19 mouse cellular contexts compared by ENCODE assay signal in the genomic region with DNA sequence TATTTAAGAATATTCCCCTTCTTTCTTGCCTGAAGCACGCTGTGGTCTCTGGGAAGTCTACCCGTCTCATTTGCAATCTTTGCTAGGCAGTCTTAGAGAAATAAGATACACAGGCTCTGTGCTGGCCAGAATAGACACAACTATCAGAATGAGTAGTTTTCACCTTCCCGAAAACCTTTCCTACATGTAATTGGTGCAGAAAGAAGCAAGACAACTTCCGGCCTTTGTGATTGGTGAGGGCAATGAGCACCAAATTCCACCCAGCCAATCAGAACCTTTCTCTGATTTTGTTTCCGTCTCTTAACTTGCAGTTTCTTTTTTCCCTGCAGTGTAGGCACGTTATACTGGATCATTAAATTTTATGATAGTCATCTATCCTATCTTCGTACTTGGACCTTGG.
DNase-seq lines count a peak whose midpoint lies in the region; ATAC-seq and TF ChIP-seq lines count a peak whose summit lies in the region.
"Had no signal": no experiment of that assay in that cellular context is flagged by ENCODE, and none has a peak within 500 bp of the region (broad histone marks: within the 10 kb centered on the region; RNA-seq: fewer than 3 reads in every experiment).

No protein-coding gene starts in this region.

- DNase-seq in CH12.LX (ENCODE audit: extremely low read depth) (peak; percentile 61), NIH3T3 (ENCODE audit: low read depth) (peak; percentile 29)
- no peak for DNase-seq in forebrain, embryonic 14.5 days (ENCODE audit: low spot score)
- no peak for DNase-seq in adrenal gland, adult 18-20 months (ENCODE audit: low spot score in 2 of 2)
- DNase-seq: adrenal gland, adult 8-10 months; adrenal gland, postnatal 14 days; adrenal gland, postnatal 36 days; cerebellum, adult 11-12 months; cerebellum, adult 2 months; cerebellum, adult 9-10 months; cerebellum, postnatal 10 days; cerebellum, postnatal 25 days had no signal

- TF ChIP-seq CTCF in intestine, postnatal 0 days (IDR thresholded peaks at IDR 0.05; ENCODE audit: low read depth): no peak
- TF ChIP-seq CTCF in CH12.LX (conservative IDR thresholded peaks at IDR 0.05 in 1 of 2, IDR thresholded peaks at IDR 0.05 in 1 of 2; ENCODE audit: low read depth in 2 of 2, low read length in 2 of 2): no peak

- no peaks in the 10 kb centered on the region for H3K9me3 ChIP-seq in intestine, postnatal 0 days (ENCODE audit: control insufficient read depth)
- no peaks in the 10 kb centered on the region for H3K9me3 ChIP-seq in intestine, embryonic 15.5 days
- H3K9me3 ChIP-seq in CH12.LX (replicated peaks; ENCODE audit: low read length): no peaks in the 10 kb centered on the region
- H3K9me3 ChIP-seq in forebrain, embryonic 14.5 days (replicated peaks; ENCODE audit: control insufficient read depth, low read length): no peaks in the 10 kb centered on the region
- H3K9me3 ChIP-seq: embryonic facial prominence, embryonic 10.5 days; embryonic facial prominence, embryonic 12.5 days; forebrain, embryonic 13.5 days had no signal

- no peaks in the 10 kb centered on the region for H3K27me3 ChIP-seq in intestine, postnatal 0 days (replicated peaks; ENCODE audit: control insufficient read depth, insufficient read depth, low read length)
- H3K27me3 ChIP-seq in intestine, embryonic 15.5 days (replicated peaks): no peaks in the 10 kb centered on the region
- peaks cover 80% of the 10 kb centered on the region for H3K27me3 ChIP-seq in CH12.LX (replicated peaks)
- H3K27me3 ChIP-seq in forebrain, embryonic 14.5 days (replicated peaks; ENCODE audit: control insufficient read depth, insufficient read depth, low read length): no peaks in the 10 kb centered on the region
- H3K27me3 ChIP-seq: embryonic facial prominence, embryonic 12.5 days; forebrain, embryonic 13.5 days had no signal

- H3K36me3 ChIP-seq in intestine, postnatal 0 days (ENCODE audit: control insufficient read depth, insufficient read depth): no peaks in the 10 kb centered on the region
- no peaks in the 10 kb centered on the region for H3K36me3 ChIP-seq in intestine, embryonic 15.5 days
- H3K36me3 ChIP-seq in CH12.LX (replicated peaks in 1 of 2; ENCODE audit: control insufficient read depth in 1 of 2, insufficient read depth in 1 of 2, low read length in 1 of 2): no peaks in the 10 kb centered on the region
- no peaks in the 10 kb centered on the region for H3K36me3 ChIP-seq in forebrain, embryonic 14.5 days (ENCODE audit: control insufficient read depth, insufficient read depth, low read length)
- H3K36me3 ChIP-seq: embryonic facial prominence, embryonic 10.5 days; embryonic facial prominence, embryonic 12.5 days; G1E had no signal

- no peaks in the 10 kb centered on the region for H3K4me1 ChIP-seq in intestine, postnatal 0 days (replicated peaks; ENCODE audit: control insufficient read depth, insufficient read depth, low read length)
- H3K4me1 ChIP-seq in intestine, embryonic 15.5 days (replicated peaks): no peaks in the 10 kb centered on the region
- peaks cover 5 to 11% of the 10 kb centered on the region in 2 experiments for H3K4me1 ChIP-seq in CH12.LX (ENCODE audit: control insufficient read depth in 1 of 2, insufficient read depth in 2 of 2)
- no peaks in the 10 kb centered on the region for H3K4me1 ChIP-seq in forebrain, embryonic 14.5 days (ENCODE audit: control insufficient read depth, insufficient read depth, low read length)
- H3K4me1 ChIP-seq: embryonic facial prominence, embryonic 10.5 days; embryonic facial prominence, embryonic 12.5 days; forebrain, embryonic 13.5 days had no signal

- TF ChIP-seq RAD21 in CH12.LX (IDR thresholded peaks at IDR 0.05; ENCODE audit: low read depth, low read length): no peak

- no peaks in the 10 kb centered on the region for H3K79me2 ChIP-seq in CH12.LX (replicated peaks; ENCODE audit: control insufficient read depth, extremely low read depth, insufficient read depth, poor library complexity, severe bottlenecking)

- no peak overlapping the region for H3K9ac ChIP-seq in intestine, postnatal 0 days (ENCODE audit: low read depth, low read length)
- H3K9ac ChIP-seq in intestine, embryonic 15.5 days: no peak overlapping the region
- no peak overlapping the region for H3K9ac ChIP-seq in CH12.LX (ENCODE audit: insufficient read depth, low read depth)
- no peak overlapping the region for H3K9ac ChIP-seq in forebrain, embryonic 14.5 days (ENCODE audit: low read length)
- H3K9ac ChIP-seq: embryonic facial prominence, embryonic 12.5 days; forebrain, embryonic 13.5 days had no signal

- ATAC-seq in intestine, postnatal 0 days: peak; percentile 49; the same call in 1 of the 2 replicates
- ATAC-seq in intestine, embryonic 15.5 days: no peak
- no peak for ATAC-seq in forebrain, embryonic 14.5 days
- ATAC-seq: forebrain, embryonic 13.5 days; forebrain, embryonic 16.5 days had no signal

- dilution Hi-C loops in CH12.LX (cut with MboI; ENCODE audit: extremely low pct_ligation_motif_present, extremely low pct_unique_long_range_greater_than_20kb, low sequenced_read_pairs): no loop called here

- no peak overlapping the region for H3K27ac ChIP-seq in intestine, postnatal 0 days (ENCODE audit: low read depth, low read length)
- no peak overlapping the region for H3K27ac ChIP-seq in intestine, embryonic 15.5 days
- peak overlapping the region; percentile 3; the same call in 1 of the 2 replicates for H3K27ac ChIP-seq in CH12.LX (ENCODE audit: insufficient read depth, low read depth)
- no peak overlapping the region for H3K27ac ChIP-seq in forebrain, embryonic 14.5 days (ENCODE audit: low read depth, low read length)
- H3K27ac ChIP-seq: embryonic facial prominence, embryonic 10.5 days; embryonic facial prominence, embryonic 12.5 days; forebrain, embryonic 13.5 days had no signal

- H3K4me2 ChIP-seq in intestine, postnatal 0 days (replicated peaks; ENCODE audit: low read depth): no peak overlapping the region
- no peak overlapping the region for H3K4me2 ChIP-seq in intestine, embryonic 15.5 days (replicated peaks)
- H3K4me2 ChIP-seq in CH12.LX (ENCODE audit: insufficient read depth, low read depth, poor library complexity, severe bottlenecking): peak overlapping the region; percentile 2
- H3K4me2 ChIP-seq in forebrain, embryonic 14.5 days (ENCODE audit: low read length): no peak overlapping the region
- H3K4me2 ChIP-seq: embryonic facial prominence, embryonic 12.5 days; forebrain, embryonic 13.5 days had no signal

- WGBS in intestine, postnatal 0 days: 70% methylated on average over 7 of the region's 7 CpGs
- 81% methylated on average over 7 of the region's 7 CpGs for WGBS in intestine, embryonic 15.5 days
- WGBS in forebrain, embryonic 14.5 days: 91% methylated on average over 7 of the region's 7 CpGs

- H3K4me3 ChIP-seq in intestine, postnatal 0 days (ENCODE audit: low read depth, low read length): no peak overlapping the region
- no peak overlapping the region for H3K4me3 ChIP-seq in intestine, embryonic 15.5 days (replicated peaks)
- H3K4me3 ChIP-seq in CH12.LX (replicated peaks in 1 of 3; ENCODE audit: low read depth in 2 of 3, low read length in 2 of 3, poor library complexity in 1 of 3): peak overlapping the region in 2 of 3 experiments; percentile 1 to 3
- no peak overlapping the region for H3K4me3 ChIP-seq in forebrain, embryonic 14.5 days (ENCODE audit: low read depth, low read length)
- H3K4me3 ChIP-seq: embryonic facial prominence, embryonic 10.5 days; embryonic facial prominence, embryonic 12.5 days; forebrain, embryonic 13.5 days had no signal

- peak; percentile 19; the same call in 1 of the 2 replicates for TF ChIP-seq EP300 in CH12.LX (IDR thresholded peaks at IDR 0.05; ENCODE audit: low read length)

- TF ChIP-seq POLR2A in CH12.LX (IDR thresholded peaks at IDR 0.05; ENCODE audit: low read depth, low read length): peak; percentile 45; the same call in 1 of the 2 replicates

- in situ Hi-C loops in CH12.LX (cut with MboI; ENCODE audit: low pct_ligation_motif_present, low pct_unique_long_range_greater_than_20kb, low sequenced_read_pairs): no loop called here

TF ChIP-seq in CH12.LX, 34 proteins besides CTCF, POLR2A, EP300 and RAD21 (continues in another document):
- no peak for TF ChIP-seq SMC3 (IDR thresholded peaks at IDR 0.05; ENCODE audit: low read depth, low read length)
- peak; percentile 81 for TF ChIP-seq JUND (conservative IDR thresholded peaks at IDR 0.05; ENCODE audit: low read depth, low read length)
- peak; percentile 59; the same call in 1 of the 2 replicates for TF ChIP-seq CHD2 (IDR thresholded peaks at IDR 0.05; ENCODE audit: low read length)
- TF ChIP-seq TCF12 (IDR thresholded peaks at IDR 0.05; ENCODE audit: low read depth, low read length): 0 out of 2 replicates have a peak, but pooled peaks have one; percentile 3
- TF ChIP-seq ZMIZ1 (IDR thresholded peaks at IDR 0.05; ENCODE audit: low read depth, low read length): no peak
- no peak for TF ChIP-seq POLR2AphosphoS2 (IDR thresholded peaks at IDR 0.05; ENCODE audit: low read depth, low read length)
- no peak for TF ChIP-seq MAFK (IDR thresholded peaks at IDR 0.05; ENCODE audit: insufficient replicate concordance, low read length)
- TF ChIP-seq KAT2A (IDR thresholded peaks at IDR 0.05; ENCODE audit: insufficient replicate concordance, low read length): no peak
- TF ChIP-seq E2F4 (IDR thresholded peaks at IDR 0.05; ENCODE audit: insufficient replicate concordance, low read depth, low read length): no peak
- no peak for TF ChIP-seq CHD1 (IDR thresholded peaks at IDR 0.05; ENCODE audit: low read depth, low read length)
- no peak; the same call in 1 of the 2 replicates for TF ChIP-seq MEF2A (IDR thresholded peaks at IDR 0.05; ENCODE audit: borderline replicate concordance, low read depth, low read length)
- TF ChIP-seq PAX5 (IDR thresholded peaks at IDR 0.05; ENCODE audit: low read length): no peak
- no peak for TF ChIP-seq USF2 (conservative IDR thresholded peaks at IDR 0.05; ENCODE audit: low read depth, low read length)
- TF ChIP-seq HCFC1 (IDR thresholded peaks at IDR 0.05; ENCODE audit: low read depth, low read length): peak; percentile 34; the same call in 1 of the 2 replicates
- TF ChIP-seq ZC3H11A (IDR thresholded peaks at IDR 0.05; ENCODE audit: low read depth, low read length): no peak
- no peak for TF ChIP-seq USF1 (IDR thresholded peaks at IDR 0.05; ENCODE audit: low read depth, low read length)
- no peak for TF ChIP-seq ETS1 (conservative IDR thresholded peaks at IDR 0.05; ENCODE audit: low read depth, low read length)
- no peak for TF ChIP-seq RCOR1 (conservative IDR thresholded peaks at IDR 0.05; ENCODE audit: low read depth, low read length)
- no peak for TF ChIP-seq UBTF (IDR thresholded peaks at IDR 0.05; ENCODE audit: low read depth, low read length)
- no peak for TF ChIP-seq MAX (IDR thresholded peaks at IDR 0.05; ENCODE audit: low read length)
- peak; percentile 58; the same call in 1 of the 2 replicates for TF ChIP-seq ELF1 (IDR thresholded peaks at IDR 0.05; ENCODE audit: low read depth, low read length)
- TF ChIP-seq JUN (IDR thresholded peaks at IDR 0.05; ENCODE audit: insufficient read depth, low read depth, low read length): peak; percentile 54; the same call in 1 of the 2 replicates
- no peak for TF ChIP-seq ZKSCAN1 (IDR thresholded peaks at IDR 0.05; ENCODE audit: borderline replicate concordance, low read depth, low read length)

Comparison
In these comparisons a context has a peak if more than half of its experiments do, and no peak if none do; other contexts are left out.
1. H3K4me3 ChIP-seq: peak in CH12.LX (2 of 3); none in intestine, postnatal 0 days (single experiment), intestine, embryonic 15.5 days (single experiment) and forebrain, embryonic 14.5 days (single experiment).
2. DNase-seq: peak in CH12.LX (single experiment) and NIH3T3 (single experiment); none in forebrain, embryonic 14.5 days (single experiment) and adrenal gland, adult 18-20 months (0 of 2).